Mouse (Mus musculus) spleen, postnatal 4 days (tissue): Measurements from ENCODE around the gene Aldh1b1.
A peak's percentile ranks its signal among the peaks of the same experiment; 100 is the strongest.

Source experiments
- DNase-seq, 2 experiments: peaks; one replicate each; pipeline ENCODE4 v3.0.0; 2022; ENCODE audit warnings: low spot score in 2 of 2

Aldh1b1 gene

DNA sequence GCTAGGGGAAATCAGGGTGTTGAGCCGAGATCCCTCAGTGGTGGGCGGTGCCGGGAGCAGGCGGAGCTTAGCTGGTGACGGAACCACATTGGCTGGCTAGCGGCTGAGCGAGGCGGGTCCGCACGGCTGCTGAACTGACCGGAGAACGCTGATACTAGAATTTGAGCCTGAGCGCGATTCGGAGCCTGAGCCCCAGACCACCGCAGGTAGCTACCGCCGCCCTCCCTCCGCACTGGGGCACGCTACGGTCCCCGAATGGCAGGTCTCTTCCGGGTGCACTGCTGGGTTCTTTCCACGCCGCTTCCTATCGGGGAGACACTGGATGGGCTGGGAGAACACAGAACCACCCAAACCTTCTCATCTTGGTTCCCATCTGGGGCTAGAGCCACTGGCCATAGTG is at the start of gene Aldh1b1:
Gene Aldh1b1, plus strand, starts transcription at position 59 of the 400 bp plus-strand sequence.
- DNase-seq: peak; percentile 64 to 80

DNA sequence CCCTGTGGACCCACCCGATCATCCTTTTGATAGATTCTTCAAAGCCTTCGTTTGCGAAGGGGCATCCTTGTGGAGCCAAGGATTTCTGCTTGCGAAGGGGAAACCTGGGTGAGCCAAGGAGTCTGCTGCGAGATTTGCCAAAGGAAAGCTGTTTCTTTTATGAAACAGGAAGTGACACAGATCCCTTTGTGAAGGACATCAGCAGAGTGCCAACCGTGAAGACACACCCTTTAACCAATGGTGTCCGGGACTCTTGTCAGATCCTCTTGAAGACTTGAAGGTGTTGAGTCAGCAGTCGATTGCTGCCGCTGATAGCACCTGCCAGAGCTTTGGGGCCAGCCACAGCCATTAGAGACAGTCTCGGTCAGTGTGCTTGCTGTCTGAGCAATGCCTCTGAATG is 49.4 kb upstream of the Aldh1b1 start:
- DNase-seq: no peak

DNA sequence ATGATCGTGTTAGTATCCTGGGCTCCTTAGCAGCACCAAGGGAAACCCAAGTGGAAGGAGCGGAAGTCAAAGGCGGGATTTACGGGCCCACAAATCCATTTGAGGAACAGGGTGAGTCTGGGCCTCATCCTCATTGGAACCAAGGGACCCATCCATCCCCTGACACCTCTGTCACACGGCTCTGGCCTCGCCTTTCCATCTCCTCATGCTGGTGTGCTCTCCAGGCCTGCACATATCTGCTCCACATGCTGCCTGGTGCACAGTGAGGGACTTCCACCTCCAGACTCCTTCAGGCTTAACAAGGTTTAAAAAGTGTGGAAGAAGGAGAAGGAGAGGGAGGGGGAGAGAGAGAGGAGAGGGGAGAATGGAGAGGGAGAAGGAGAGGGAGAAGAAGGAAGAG is 48.3 kb upstream of the Aldh1b1 start:
- DNase-seq: no peak

DNA sequence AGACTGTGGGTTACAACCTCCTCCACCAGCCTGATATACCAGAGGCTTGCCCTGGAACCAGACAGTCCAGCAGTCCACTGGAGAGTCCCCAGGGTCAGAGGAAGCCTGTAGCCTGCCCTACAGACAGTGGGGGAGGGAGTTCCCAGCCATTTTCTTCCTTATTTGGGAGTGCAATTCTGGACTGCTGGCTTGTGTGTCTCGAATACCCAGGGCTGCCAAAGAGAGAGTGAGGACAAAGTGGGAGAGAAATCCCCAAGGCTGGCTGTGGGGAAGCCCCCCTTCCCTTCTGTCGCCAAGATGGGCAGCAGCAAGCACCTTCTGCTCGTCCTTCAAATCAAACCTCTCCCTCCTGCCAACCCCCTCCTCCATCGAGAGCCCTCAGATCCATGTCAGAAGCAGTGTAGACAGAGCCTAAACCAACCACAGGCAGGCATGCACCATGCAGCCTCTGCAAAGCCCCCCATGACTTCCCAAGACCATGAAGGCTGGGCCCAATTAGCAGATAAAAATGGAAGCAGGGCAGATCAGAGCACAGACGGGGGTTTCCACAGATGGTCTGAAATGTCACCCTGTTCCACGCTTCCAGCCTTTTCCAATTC is 45.5 kb upstream of the Aldh1b1 start:
- no peak for DNase-seq

DNA sequence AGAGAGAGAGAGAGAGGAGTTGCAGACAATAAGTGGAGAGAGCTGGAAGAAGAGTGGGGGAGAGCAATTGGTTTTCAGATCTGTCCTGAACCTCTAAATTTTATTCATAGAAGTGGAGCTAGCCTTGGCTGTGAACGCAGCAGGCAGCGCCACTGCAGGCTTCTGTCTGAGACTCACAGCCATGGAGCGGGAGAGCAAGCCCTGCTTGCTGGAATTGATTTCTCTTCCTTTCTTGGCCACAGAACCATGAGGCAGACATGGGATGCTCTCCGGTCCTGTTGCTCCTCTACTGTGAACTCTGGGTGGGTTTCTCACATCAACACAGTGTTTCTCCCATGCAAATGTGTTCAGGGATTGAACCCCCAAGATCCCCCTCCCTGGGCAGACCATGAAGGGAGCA is 44.7 kb upstream of the Aldh1b1 start:
- no peak for DNase-seq

DNA sequence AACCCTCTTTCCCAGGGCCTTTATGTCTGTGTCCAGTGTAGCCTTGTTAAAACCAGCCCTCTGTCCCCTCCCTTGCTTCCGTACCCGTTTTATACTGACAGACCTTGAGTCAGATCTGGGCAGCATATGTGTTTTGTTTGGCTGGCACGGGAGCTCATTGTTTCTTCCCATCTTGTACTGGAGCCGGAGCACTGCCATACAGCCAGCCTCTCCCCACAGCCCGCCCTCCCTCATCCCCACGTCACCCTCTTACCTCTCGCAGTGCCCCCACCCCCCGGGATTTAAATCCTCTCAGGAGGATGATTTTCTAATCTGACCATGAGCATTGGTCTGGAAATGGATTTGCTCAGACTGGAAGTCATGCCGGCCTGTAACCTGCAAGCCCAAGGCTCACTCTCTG is 43.7 kb upstream of the Aldh1b1 start:
- DNase-seq: no peak

DNA sequence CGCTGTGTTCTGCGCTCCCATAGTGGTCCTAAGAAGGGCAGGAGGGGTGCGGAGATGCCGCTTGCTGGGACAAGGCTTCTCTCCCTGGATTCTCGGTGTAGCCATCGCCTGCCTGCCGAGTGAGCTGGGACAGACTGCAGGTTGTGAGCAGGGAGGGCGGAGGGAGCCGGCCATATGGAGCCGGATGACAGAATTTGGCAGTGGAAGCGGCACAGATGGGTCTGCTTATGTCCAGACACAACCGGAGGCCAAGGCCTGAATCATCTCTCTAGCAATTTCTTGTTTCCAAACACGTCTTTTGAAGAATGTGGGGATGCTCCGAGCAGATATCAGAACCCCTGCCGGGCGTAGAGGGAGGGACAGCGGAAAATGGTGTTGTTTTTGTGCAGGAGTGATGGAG is 42.9 kb upstream of the Aldh1b1 start:
- no peak for DNase-seq

DNA sequence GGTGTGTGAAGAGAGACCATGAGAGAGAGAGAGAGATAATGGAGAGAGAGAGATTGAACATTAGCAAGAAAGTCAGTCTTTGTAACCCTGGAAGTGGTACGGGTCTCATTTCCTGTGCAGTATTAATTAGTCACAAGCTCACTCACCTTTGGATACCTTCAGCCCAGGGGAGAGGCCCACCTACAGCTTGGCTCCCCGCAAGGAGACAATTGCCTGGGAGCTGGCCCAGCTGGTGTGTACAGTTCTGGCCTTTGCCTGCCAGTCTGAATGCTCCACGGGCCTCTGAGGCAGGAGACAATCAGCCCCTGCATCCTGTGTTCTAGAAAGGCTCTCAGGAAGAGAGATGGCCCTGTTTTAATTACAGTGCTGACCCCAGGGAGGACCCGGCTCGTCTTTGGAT is 40.9 kb upstream of the Aldh1b1 start:
- DNase-seq: no peak

DNA sequence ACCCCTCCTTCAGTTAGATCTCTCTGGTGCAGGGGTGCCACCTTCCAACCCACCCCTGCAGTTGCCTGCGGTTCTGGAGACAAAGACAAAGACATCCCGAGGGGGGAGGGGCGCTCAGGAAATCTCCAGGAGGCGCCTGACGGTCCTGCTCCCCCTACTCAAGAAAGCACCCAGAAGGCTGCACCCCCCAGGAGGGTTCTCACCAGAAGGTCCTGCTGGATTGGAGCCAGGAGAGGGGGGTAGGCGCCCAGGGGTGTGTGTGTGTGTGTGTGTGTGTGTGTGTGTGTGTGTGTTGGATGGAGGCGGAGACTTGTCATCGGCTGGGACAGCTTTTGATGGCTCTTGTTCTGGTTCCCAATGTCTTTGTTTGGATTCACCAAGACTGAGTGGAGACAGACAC is 39.4 kb upstream of the Aldh1b1 start:
- DNase-seq: no peak

DNA sequence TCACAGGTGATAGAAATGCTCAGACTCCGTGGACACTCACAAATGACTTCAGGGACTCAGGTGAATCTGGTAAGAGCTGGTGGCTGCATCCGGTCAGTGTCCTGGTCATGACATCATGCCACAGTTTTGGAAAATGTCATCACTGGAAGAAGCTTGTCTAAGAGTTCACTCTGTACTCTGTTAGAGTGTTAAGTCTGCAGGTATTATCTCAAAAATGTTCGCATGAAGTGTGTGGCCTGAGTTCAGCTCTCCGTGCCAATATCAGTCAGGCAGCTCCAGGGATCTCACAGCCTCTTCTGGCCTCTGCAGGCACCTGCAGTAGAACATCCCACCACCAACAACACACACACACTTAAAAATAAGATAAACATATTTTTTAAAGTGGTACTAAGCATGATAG is 36.2 kb upstream of the Aldh1b1 start:
- DNase-seq: no peak

DNA sequence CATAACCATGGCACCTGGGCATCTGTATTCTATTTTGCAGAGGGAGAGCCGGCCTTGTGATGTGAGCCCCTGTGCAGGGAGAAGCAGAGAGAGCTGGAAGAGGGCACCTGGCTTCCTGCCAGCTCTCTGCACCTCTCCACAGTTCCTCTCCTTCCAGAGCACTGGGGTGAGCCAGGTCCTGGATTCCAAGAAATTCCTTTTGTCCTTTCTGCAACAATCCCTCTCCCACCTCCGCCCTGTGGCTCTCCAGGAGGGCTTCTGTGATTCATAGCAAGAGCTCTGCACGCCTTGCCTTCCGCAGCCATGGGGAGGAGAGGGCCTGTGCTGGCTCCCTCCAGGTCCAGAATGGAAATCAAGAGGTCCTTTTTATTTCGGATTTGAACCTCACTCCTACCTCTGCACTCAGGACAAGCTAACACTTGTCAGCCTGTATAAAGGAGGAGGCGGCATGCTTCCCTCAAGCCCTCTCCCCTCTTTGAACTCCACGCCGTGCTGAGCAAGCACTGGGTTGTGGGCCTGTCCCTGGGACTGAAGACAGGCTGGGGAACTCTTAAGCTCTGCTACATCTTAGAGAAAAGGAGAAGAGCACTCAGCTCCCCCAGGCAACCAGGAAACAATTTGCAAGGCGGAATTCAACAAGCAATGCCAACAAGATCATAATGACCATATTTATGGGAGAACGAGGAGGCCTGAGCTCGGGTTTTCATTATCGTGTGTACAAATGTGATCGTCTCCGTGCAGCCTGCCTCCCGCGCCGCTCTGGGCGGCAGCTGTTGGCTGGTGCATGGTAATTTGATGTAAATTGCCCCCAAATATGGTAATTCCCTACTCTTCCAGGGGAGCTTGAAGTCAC is 35.3 kb upstream of the Aldh1b1 start:
- DNase-seq: no peak

DNA sequence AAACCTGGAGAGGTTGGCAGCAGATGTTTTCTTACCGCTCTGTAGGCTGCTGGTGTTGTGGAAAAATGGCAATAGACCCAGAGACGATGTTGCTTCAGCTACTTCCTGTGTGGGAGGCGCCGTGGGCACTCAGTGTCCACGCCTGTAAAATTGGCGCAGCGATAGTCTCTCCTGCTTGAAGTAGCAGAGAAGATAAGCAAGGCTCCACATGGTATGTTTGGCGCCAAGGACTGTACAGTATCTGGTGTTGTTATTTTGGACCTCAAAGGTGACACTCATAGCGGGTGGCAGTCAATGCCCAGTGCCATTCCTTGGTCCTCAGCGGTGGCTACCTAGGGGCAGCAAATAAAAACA is 34.7 kb upstream of the Aldh1b1 start:
- peak in 1 of 2 experiments; percentile 19 for DNase-seq

DNA sequence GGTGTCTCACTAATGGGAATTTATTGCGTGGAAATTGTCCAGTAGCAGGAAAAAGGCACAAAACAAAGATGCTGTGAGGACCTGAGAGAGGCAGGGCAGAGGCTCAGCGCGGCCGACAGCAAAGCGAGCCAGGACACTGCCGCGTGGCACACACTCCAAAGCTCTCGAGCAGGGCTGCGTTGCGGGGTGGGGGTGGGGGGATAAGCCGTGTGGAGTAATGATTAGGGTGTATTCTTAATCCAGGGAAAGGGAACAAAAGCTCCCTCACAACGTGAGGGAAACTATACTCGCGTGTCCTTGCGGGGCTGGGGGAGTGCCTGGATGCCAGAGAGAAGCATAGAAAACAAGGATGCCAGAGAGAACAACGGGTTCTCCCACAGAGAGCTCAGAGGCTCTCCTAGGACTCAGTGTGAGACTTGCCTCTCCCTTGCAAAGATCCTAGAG is 33.7 kb upstream of the Aldh1b1 start:
- DNase-seq: no peak

DNA sequence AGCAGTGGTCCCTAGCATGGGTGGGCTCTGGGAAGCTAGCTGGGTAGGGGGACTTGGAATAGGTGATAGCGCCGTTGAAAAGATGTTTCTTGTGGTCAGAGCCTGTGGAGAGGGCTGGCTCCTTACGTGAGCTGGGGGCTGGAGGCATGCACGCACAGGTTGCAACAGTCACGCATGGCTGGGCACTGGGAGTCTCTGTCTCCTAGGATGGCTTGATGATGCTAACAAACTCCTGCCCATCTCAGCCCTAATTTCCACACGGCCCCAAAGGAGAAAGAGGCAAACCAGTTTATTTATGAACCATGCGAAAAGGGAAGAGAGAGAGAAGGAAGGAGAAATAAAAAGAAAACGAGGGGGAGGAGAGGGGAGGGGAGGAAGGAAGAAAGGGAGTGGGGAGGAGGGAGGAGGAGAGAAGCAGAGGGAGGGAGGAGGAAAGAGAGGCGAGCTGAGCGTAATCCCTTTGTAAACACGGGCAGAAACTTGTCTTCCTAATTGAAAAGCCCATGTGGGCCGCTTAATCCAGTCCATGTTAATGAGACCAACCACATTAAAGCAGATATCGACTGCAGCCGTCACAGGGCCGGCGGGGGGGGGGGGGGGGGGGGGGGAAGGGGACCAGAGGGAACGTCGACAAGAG is 33.1 kb upstream of the Aldh1b1 start:
- no peak for DNase-seq

DNA sequence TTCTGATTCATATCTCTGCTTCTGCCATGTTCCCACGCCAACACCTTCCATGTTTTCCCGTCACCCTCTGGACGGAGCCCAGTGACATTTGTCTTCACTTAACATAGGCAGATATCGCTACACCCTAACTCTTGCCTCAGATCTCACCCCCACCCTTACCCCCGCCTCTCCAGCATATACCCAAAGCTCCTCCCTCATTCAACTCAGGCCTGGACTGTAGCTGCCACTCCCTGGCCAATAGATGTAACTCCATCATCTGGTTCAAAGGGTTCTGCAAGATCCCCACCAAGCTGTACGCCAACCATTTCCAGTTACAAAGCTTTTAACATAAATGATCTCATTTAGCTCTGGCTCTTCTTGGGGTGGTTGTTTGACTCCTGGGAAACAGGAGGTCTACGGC is 32.0 kb upstream of the Aldh1b1 start:
- DNase-seq: no peak

DNA sequence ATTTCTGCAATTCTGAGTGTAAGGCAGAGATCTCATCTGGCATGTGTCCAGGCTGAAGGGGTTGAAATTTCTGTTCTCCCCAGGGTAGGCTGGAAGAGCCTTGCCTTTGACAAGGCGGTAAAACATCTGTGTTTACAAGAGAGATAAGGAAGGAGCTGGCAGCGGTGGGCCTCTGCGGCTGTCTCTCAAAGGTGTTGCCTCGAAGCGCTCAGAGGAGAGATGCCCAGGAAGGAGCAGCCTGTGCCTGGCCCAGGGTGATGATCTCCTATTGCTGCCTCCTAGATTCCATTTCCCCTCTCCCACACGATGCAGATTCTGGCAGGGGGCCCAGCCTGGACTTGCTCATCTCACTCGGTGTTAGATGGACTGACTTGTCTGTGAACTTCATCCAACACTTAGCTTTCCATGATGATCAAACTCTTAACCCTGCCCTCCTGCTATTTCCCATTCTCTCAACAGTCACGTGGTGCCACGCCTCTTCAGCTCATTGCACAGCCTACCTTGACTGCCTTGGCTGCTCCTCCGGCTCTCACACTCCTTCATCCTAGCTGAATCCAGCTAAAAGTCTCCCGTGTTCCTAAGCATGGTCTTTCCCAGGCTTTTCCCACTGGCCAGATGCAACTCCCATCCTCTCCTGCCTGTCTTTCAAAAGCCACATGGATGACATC is 30.8 kb upstream of the Aldh1b1 start:
- no peak for DNase-seq

DNA sequence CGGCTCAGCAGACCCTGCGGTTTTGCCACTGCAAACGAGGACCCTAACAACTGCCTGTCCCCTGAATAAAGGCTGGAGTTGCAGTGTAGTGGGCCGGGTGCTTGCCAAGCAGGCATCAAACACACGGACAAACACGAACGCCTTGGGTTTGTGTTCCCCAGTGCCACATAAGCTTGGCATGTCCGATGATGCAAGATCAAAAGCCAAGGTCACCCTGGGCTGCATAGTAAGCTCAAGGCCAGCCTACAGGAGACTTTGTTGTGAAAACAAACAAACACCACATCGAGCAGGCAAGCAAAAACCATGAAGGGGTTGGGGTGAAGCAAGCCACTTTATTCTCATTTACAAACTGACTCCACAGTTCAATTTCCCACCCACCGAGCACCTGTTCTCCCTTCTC is 29.7 kb upstream of the Aldh1b1 start:
- DNase-seq: no peak

DNA sequence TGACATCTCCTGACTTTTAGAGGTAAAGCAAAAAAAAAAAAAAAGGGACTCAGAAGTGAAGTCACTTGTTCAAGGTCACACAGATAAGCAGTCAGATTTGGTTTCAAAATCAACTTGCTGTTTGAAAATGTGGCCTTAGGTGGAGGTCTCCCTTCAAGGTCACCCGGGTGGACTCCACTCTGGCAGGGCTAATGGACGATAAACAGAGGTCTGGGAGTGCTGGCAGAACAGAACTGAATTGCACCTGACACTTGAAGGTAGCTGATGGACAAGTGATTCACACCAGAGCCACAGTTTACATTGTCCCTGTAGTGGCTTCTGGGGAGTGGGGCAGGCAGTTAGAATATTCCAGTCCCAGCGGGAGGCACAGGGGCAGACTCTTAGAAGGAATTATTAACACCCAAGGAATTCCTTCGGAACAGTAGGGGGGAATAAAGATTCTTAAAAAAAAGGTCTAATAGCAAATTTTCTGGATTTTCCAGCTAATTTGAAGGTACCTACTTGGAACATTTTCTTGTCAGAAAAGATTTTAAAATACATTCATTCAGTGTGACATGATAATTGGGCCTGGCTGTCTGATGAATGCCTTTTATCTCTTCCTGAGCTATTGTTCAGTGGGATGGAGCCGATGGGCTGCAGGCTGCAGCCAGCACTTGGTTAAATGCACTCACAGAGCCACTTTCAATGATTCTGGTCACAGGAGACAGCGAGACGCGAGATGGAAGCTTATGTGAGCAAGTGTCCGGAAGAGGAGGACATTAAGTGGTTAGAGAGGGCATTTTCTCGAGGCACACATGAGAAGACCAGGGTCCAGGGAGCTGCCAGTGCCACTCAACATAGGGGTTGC is 28.8 kb upstream of the Aldh1b1 start:
- DNase-seq: no peak

DNA sequence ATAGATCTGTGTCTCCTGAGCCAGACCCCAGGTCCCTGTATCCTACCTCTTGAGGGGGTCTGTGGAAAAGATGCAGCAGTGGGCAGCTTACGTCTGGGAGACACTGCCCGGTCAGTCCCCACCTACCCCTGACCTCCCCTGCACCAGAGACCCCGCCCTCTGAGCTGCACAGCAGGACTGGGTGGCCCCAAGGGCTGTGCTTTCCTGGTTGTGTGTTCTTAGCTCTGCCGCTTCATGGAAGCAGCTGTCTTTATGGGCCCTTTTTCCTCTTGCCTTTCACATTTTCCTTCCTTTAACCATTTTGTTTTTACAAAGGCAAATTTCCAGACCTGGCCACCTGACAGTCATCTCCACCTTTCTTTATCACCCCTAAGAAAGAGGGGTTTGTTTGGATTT is 28.2 kb upstream of the Aldh1b1 start:
- DNase-seq: no peak

DNA sequence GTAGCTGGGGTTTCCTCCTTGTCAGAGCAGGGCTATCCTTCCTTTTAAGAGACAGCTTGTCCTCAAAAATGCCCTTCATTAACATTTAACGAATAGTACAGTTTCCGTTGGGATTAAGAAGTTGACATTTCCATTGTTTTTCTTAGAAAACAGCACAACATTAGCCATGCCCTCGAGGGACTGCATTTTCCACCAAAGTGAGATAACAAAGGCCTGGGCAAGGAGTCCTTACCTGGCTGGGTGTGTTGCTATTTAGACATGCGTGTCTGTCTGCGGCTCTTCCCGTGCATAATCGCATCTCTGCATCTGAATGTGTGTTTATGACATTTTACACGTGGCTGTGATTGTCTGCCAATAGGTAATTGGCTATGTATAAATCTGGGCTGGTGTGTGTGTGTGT is 27.6 kb upstream of the Aldh1b1 start:
- no peak for DNase-seq

DNA sequence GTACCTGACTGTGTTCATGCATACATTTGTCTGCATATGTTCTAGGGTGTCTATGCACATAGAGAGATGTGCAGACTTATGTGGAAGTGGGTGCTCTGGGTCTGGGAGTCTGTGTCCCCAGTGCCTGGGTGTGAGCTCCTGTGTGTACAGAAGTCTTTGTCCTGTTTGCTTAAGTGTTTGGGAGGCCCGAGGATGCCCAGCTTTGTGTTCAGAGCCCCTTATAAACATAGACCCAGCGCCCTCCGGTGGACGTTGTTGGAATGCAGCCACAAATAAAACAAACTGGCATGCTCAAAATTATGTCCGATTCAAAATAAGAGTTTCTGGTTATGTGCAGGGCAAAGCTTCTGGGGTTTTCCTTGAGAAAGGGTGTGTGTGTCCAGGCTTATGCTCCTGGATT is 27.2 kb upstream of the Aldh1b1 start:
- DNase-seq: peak in 1 of 2 experiments; percentile 24

DNA sequence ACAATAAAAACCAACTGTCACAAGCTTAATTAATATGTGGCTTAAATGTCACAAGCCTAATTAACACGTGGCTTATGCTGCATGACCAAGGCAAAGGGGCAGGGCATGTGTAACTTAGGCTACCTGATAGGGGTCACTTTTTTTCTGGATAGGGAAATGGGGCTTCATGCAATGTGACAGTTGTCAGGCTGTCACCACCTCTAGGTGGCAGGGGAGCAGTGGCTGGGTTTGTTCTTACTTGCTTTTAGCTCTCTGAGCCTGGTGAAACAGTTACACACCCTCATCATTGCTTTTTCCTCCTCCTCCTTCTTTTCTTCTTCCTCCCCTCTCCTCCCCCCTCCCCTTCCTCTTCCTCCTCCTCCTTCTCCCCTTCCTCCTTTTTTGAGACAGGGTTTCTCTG is 15.2 kb upstream of the Aldh1b1 start:
- no peak for DNase-seq
